Mouse (Mus musculus) heart, adult 18-20 months (tissue): Measurements from ENCODE around the gene Ptprs. TPM values are rescaled to one million over a fixed set of nuclear protein-coding genes. Genes with fewer than 3 reads are reported as not detected.

Experiments
- DNase-seq, 2 experiments: peaks; one replicate each; pipeline ENCODE4 v3.0.0; 2021 to 2022; ENCODE audit warnings: mixed read lengths in 1 of 2
- total RNA-seq, 2 experiments: library from RNA; stranded (reverse); gene quantifications; 2 replicates each; pipeline ENCODE4 v1.2.3; 2021

Ptprs gene
- total RNA-seq, 2 experiments from 2014 or later = 50.3 to 54.3 TPM

GRCm38 (mm10) chr17:56490438-56491152 lies 14.3 kb upstream of the Ptprs start:
- DNase-seq = no peak

DNA sequence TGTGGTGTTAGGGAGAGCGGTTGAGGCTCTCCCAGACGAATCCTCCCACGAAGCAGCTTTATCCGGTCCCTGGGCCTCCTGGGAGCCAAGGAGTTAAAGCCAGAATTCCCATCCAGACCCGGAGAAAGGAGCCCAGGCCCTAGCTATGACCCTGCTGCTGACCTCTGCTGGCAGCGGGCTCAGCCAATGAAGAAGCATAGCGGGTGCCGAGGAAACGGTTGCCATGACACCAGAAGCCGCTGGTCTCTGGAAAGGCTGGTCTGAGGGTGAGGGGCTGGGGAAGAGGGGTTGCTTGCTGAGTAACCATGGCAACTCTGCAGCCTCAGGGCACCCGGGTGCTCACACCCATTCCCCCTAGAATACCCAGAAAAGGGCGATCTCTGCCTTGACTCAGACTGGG lies 11.7 kb upstream of the Ptprs start:
- DNase-seq = no peak

- DNase-seq = peak in 1 of 2 experiments; percentile 61
Observed at GRCm38 (mm10) chr17:56487441-56487888, 11.2 kb upstream of the Ptprs start.

DNA sequence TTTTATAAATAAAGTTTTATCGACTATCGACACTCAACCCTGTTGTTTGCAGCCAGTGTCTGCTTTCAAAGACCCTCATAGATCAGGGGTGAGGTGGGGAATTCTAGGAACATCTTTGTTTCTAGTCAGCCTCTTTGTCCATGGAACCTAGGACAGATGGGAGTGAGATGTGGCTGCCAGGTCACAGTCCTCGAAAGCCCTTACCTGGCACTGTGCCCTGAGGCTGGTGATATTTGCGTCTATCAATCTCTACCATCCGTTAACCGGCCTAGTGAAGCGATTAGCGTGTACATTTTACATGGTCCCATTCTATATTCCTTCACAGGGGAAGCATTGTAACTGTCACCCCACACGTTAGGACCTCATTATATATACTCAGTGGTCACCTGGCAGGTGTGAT lies 9.6 kb upstream of the Ptprs start:
- DNase-seq = no peak

- no peak for DNase-seq
Observed at GRCm38 (mm10) chr17:56485118-56485517, 8.8 kb upstream of the Ptprs start.

- no peak for DNase-seq
Observed at GRCm38 (mm10) chr17:56482671-56483070, 6.4 kb upstream of the Ptprs start.

DNA sequence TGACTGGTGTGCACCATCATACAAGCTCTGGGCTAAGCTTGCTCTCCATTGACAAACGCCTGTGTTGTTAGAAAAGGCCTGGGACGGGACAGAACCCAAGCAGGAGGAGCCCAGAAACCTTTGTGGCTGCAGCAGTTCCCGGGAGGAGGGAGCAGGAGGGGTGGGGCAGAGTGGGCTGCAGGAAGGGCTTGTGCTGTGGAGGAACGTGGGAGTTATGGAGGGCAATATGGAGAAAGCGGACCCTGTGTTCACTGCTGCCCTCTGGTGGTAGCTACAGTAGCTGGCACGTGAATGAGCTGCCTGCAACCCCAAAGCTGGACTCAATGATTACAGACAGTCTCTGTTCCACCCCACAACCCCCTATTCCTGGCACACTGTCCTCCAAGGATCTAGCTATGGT lies 3.1 kb upstream of the Ptprs start:
- peak; percentile 78 to 87 for DNase-seq

DNA sequence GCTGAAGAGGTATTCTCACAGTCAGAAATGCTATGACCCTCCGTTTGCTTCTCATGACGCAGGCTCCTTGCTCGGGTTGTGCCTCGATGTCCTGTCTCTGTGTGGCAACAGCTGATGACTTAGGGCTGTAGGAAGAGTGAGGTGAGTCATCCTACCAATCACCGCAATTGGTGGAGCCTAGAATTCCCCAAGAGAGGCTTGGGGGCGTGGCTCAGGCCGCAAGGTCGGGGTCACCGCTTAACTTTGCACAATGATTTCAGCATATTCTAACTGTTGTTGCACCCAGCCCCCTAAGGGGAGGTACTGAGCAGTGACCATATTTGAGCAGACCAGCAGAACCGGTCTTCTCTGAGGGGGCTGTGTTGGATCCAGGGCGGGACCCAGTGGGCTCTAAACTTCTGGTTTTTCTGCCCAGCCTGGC lies 1.9 kb upstream of the Ptprs start:
- DNase-seq = no peak

DNA sequence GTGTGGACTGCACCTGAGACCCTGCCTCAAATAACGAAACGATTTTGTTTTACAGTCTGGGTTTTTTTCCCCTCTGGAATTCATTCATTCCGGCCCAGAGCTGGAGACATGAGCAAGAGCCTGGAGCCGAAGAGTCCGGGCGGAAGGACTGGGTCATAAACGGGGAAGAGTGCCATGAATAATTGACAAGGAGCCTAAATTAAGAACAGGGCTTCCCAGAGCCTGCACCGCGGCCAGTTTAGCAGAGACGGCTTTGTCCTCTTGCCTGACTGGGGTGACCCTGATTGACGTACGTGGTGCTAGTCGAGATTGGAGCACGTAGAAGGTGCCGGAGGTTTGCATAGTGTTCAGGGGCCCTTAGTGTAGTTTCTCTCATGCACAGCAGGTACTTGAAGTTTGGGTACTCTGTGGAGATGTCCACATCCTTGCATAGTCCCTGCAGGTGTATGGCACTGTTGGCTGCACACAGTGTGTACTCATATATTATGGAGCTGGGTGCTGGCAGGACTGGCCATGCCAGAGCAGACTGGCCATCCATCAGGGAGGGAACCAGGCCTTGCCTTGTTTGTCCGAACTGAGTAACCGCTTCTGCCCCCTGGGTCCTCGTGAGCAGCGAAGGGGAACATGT lies 1.0 kb upstream of the Ptprs start:
- DNase-seq = peak; percentile 54 to 63

- peak in 1 of 2 experiments; percentile 50 for DNase-seq
Observed at GRCm38 (mm10) chr17:56475584-56476401, 490 bp downstream of the Ptprs start.

GRCm38 (mm10) chr17:56474831-56475581 lies 1.3 kb downstream of the Ptprs start:
- peak in 1 of 2 experiments; percentile 38 for DNase-seq

DNA sequence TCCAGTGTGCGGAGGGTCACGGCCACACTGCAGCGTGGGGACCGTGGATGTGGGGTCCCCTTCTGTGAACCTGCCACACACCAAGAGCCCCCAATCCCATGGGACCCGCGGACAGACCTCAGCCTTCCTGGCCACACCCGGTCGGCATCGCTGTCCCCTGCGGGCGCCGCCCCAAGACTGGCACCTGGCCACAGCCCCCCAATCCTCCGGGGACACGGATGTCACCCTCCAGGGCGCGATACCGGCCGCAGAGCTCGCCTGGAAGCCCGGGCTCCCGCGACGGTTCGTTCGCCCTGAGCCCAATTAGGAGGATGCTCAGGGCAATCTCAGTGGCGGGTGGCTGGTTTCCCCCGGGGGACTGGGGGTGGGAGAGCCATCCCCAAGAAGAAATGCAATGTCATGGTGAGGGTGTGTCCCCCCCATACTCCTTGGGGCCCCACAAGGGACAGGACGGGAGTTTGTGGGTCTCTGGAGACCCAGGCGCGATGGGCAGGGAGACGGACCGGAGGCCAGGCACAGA lies 1.9 kb downstream of the Ptprs start:
- peak in 1 of 2 experiments; percentile 33 for DNase-seq

DNA sequence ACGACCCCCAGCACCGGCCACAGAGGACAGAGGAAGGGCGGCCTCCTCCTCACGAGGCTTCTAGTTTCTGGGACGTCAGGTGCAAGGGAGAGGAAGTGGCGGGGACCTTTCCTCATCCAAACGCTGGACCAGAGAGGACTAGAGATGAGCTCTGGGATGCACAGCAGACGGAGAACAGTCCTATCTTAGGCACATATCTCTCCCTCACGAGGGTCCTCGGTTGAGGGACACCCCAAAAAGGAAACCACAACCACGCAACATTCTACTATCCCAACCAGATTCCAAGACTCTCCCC lies 2.7 kb downstream of the Ptprs start:
- no peak for DNase-seq

DNA sequence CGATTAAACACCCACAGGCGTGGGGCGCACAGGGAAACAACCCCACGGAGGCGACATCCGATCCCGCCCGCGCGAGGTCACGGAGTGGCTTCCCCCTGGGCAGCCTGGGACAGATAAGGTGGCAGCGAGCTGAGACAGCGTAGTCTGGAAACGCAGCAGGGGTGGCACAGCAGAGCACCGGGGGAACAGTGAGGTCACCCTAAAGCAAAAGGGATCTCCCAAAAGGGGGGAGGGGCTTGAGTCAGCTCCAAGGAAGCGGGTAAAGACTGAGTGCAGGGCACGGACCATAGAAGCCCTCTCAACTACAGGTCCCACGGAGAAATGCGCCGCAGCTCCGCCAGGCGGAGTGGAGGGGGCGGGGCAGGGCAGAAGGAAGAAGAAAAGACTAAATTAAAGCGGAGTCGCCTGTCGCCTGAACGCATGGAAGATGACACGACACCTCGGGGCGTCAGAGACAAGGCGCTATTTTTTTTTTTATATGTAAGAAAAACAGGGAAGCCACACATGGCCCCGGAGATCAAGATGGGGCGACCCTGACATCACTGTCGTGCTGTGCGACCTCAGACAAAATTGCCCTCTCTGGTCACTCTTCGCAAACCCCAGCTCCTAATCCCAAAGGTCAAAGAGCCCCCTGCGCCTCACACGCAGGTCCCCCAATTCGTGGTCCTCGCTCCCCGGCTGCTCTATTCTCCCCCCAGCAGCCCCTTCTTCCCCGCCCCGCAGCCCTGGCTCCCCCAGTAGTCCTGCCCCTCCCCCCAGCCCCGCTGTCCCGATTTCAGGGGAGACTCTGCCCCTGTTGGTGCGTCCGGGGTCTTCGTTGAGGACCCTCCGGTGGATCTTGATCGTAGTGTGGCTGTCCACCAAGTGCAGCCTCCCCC lies 3.3 kb downstream of the Ptprs start:
- peak; percentile 61 to 76 for DNase-seq

DNA sequence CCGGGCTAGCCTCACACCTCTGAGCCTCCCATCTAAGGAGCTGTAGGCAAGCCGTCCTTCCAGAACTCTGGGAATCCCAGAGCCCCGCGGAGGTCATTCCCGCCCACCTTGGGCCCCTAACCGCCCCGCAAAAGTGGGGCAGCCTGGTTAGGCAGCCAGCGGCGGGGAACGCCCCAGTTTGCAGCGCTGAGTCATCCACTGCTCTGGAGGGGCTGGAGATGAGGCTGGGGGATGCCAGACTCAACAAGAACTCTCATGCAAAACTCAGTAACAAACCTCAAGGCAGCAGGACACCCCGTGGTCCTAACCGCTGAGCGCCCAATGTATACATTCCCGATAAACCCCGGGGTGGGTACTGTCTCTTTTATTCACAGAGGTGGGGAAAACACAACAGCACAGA lies 4.2 kb downstream of the Ptprs start:
- DNase-seq = no peak

GRCm38 (mm10) chr17:56471136-56471535 lies 5.1 kb downstream of the Ptprs start:
- DNase-seq = no peak

DNA sequence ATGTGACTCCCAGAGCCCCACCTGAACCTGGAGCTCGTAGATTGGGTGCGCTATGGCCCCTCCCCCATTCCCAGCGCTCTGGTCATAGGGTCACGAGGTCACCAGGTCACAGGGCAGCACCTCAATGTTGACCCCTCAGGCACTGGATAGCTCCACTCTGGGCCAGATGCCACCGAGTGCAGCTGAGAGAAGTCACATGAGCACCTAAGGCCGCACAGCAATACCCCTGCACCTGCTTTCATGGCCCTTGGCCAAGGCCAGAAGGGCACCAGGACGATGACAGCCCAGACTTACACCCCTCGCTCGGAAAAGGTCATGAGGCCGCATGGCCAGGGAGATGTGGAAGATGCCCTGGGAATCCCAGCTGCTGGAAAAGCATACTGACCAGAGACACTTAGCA lies 5.7 kb downstream of the Ptprs start:
- no peak for DNase-seq

DNA sequence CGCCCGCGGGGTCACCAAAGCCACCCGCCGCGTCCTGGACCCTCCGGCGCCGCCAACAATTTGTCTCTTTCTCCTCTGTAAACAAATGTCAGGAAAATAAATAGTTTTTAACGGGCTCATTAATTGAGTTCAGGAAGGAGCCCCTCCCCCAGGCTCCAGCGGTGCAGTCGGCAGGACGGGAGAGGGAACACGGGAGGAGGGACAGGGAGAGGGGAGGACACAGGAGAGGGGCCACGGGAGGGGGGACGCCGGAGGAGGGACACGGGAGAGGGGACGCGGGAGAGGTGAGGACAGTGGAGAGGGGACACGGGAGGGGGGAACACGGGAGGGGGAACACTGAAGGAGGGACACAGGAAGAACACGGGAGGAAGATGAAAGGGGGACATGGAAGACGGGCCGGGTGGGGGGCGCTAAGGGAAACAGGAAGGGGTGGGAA lies 6.3 kb downstream of the Ptprs start:
- DNase-seq = no peak

DNA sequence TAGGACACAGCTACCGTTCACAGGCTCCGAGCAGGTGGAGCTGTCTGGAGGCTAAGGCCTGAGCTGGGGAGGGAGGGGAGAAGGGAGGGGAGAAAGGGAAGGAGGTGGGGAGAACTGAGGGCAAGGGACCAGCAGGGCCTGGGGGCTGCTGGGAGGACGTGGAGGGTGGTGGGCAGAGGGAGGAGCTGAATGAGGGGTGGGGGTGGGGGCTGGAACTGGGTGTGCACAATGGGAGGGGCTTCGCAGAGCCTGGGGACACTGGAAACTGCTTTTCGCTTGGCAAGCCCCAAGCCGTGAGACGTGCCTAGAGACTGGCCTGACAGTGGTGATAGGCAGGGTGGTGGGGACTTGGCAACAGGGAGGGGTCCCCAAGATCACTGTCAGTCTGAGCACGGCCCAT lies 7.0 kb downstream of the Ptprs start:
- no peak for DNase-seq

DNA sequence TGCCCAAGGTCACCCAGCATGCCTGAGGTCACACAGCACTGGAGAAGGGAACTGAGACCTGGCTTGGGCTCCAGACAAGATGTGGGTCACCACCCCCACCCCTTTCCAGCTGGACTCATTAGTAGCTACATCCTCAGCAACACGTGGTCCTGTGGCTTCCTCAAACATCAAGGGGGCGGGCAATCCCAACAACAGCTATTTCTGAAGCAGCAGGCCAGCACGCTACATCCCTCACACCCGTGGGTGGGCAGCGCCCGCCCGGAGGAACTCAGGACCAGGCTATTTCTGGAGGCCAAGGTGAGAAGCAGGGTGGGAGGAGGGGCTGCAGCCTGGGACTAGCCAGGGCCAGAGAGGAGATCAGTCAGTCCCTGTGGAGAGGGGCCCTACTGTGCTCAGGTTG lies 7.4 kb downstream of the Ptprs start:
- DNase-seq = peak in 1 of 2 experiments; percentile 62

DNA sequence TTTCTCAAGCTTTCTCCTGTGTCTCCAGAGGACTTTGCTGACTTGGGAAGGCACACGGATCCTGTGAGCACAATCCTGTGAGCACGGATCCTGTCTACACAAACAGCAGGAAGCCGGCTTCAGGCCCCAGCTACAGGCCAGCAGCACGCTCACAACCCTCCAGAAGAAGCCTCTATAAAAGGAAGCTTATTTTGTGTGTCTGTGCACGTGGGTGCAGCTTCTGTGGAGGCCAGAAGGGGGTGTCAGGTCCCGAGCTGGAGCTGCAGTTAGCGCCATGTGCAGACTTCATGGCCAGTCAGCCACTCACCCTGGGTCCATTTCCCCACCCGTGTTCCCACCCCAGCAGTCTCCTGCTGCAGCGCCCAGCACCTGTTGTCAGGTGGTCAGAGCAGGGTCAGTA lies 7.9 kb downstream of the Ptprs start:
- DNase-seq = no peak
